Mouse (Mus musculus) layer of hippocampus, postnatal 14 days (tissue): Measurements from ENCODE around the gene Nkx2-1. TPM values are rescaled to one million over a fixed set of nuclear protein-coding genes. Genes with fewer than 3 reads are reported as not detected.

Source experiments
- DNase-seq, 2 experiments: peaks; one replicate each; pipeline ENCODE4 v3.0.0; 2021 to 2022; ENCODE audit warnings: low spot score in 2 of 2, mixed read lengths in 1 of 2
- total RNA-seq, 2 experiments: library from RNA; stranded (reverse); gene quantifications; 2 replicates each; pipeline ENCODE4 v1.2.3; 2021

Nkx2-1 gene
- total RNA-seq, 2 experiments from 2014 or later = 0.62 to 0.76 TPM

GRCm38 (mm10) chr12:56524201-56524600 lies 12.5 kb downstream of the Nkx2-1 start:
- no peak for DNase-seq

DNA sequence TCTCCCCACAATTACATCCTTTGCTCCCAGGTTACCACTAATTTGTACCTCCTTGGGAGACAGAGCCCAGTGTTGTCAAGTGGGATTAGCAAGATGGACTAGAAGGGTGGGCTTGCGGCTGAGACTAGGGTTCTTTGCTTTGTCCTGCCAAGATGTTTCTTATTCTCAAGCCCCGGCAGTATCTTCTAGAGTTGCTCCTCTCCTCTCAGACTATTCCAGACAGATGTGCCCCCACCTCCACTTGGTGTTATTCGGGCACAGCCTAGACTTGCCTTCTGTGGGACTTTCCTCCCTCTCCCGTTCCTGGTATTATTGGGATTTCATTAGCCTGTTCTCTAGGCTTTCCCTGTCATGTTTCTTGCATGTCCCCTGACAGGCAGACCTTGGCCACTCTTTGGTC lies 14.5 kb downstream of the Nkx2-1 start:
- DNase-seq = no peak

DNA sequence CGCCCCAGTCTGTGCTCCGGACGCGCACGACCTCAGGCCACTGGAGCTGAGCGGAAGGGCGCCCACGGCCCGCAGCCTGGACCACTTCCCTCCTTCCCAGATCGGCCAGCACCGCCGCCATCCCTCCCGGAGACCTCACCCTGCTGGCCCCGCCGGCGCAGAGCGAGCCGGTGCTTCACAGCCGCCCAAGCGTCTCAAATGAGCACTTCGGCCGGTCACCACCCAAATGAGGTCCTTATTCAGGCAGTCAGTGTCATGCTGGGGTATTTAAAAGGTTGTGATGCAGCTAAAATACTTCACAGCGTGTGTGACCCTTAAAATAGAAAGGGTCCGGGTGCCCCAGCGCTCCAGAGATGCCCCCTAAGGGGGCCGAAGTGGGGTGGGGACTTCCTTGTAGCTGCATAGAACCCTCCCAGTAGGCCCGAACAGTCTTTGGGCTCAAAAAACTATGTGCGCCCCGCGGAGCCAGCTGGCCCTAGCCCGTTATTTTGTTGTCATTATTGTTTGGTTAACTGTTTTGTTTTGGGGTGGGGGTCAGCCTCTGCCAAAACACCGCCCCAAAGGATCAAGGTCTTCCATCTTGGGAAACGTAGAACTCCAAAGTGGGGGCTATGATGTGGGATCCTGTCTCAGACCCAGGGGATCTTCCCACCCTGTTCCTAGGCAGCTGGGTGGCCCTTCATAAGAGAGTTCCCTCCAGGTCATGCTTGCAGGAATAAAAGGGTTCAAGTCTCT lies 15.4 kb downstream of the Nkx2-1 start:
- DNase-seq = no peak

DNA sequence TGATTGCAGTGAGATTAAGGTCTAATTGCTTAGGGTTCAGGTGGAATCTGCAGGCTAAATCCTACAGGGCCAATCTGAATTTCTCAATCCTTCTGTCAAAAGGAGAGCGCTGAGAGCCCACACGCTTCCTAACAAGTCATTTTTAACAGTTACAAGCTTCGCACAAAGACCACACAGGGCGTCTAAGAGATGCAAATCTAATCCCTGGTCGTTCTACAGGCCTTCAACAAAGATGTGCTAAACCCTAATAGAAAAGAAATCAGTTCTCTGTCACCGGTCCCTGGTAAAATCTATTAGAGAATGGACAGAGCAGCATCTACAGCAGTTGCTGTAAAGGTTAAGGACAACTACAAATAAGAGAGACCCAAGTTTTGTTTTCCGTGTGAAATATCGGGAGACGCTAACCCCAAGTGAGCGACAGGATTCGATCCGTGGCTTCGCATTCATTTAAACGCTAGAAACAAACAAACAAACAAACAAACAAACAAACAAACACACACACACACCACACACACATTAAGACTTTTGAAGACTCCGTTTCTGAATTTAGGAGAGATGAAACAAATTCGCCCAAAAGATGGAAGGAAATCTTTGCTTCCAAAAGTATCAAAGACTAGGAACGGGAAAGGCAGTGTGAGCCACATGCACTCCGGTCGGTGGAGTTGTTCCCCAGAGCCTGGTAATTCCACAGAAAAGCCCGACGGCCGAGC lies 16.2 kb downstream of the Nkx2-1 start:
- no peak for DNase-seq

- no peak for DNase-seq
Measured at GRCm38 (mm10) chr12:56519738-56520191, 16.9 kb downstream of the Nkx2-1 start.

- no peak for DNase-seq
Measured at GRCm38 (mm10) chr12:56519071-56519737, 17.5 kb downstream of the Nkx2-1 start.

DNA sequence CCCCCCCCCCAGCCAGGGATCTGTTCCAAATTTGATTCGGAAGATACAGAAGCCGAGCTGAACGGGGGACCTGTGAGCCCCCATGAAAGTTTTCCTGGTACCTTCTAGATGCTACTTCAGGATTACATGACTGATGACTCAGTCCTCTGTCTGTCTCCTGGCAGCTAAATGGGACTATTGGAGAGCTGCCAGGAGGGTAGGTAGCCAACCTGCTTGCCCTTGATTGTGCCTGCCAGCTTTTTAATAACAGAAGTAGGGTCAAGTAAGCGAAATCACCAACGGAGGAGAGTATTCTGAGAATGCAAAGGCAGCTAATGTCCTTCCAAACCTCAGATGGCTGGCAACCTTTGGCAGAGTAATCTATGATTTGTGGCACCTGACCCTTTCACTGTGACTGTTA lies 18.5 kb downstream of the Nkx2-1 start:
- no peak for DNase-seq

DNA sequence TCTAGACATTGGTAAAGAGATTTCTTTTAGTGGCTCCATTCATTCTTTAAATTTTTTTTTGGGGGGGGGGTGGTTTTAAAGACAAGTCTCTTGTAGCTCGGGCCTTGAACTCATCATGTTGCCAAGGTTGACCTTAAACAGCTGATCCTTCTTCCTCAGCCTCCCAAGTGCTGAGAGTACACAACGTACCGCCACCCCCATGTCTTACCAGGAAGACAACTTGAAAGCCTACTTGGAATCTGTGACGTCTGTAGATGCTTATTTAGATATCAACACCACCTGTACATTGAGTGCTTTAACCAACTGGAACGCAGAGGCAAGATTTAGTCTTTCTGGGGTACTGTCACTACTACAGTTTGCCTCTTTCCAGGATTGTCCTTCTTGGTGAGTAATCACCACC lies 21.9 kb downstream of the Nkx2-1 start:
- DNase-seq = no peak

GRCm38 (mm10) chr12:56508413-56508812 lies 28.3 kb downstream of the Nkx2-1 start:
- DNase-seq = no peak

DNA sequence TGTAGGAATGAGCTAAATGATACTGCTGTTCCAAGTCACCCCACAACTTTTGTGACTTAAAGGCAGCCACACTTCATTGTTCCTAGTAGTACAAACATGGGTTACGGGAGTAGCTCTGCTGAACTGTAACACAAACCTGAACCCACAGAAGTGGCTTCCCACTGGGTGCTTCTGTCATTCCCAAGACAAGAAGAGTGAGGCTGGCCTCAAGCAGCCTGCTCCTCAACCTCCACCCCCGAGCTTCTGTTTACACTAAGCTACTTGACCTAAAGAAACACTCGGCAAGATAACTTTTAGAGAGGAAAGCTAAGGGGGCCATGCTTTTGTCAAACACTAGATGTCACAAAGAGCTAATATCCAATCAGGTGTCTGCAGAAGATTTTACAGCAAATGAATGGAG lies 49.7 kb downstream of the Nkx2-1 start:
- DNase-seq = no peak

- DNase-seq = no peak
Measured at GRCm38 (mm10) chr12:56482606-56483005, 54.1 kb downstream of the Nkx2-1 start.

Other genes with a start within 250 kb of the Nkx2-1 start
- 10 to 100 TPM; 17.1 to 23.4 TPM for gene Mbip, start 191.0 kb downstream of the Nkx2-1 start, total RNA-seq
- gene Nkx2-9, start 76.4 kb upstream of the Nkx2-1 start, total RNA-seq = not detected
- gene Pax9, start 154.9 kb upstream of the Nkx2-1 start, total RNA-seq = not detected